Mouse (Mus musculus) forebrain, embryonic 14.5 days (tissue): ENCODE data around the gene Pde6g. TPM values are rescaled to one million over a fixed set of nuclear protein-coding genes. Genes with fewer than 3 reads are reported as not detected.
A peak's percentile ranks its signal among the peaks of the same experiment; 100 is the strongest.

Source experiments
- ATAC-seq: fragments of 200-750 bp; cut with Nextera tagmentation; 2 replicates; pipeline ENCODE4 v1.8.0; 2017; ENCODE audit warnings: mild to moderate bottlenecking, moderate library complexity
- DNase-seq: peaks from one replicate; pipeline ENCODE4 v3.0.0-alpha.2; 2015; ENCODE audit warnings: low spot score
- H3K27ac ChIP-seq: fragments of 300-500 bp; sonication (generic); 2 replicates; pipeline ENCODE4 v1.5.1; 2014; ENCODE audit warnings: low read depth, mild to moderate bottlenecking, control low read depth, low read length, moderate library complexity
- H3K27me3 ChIP-seq: fragments of 300-500 bp; sonication (generic); replicated peaks from 2 replicates; pipeline ENCODE4 v1.6.1; 2014; ENCODE audit warnings: low read length, control low read depth, mixed read lengths; ENCODE audit not compliant: control insufficient read depth, insufficient read depth
- H3K36me3 ChIP-seq: fragments of 300-500 bp; sonication (generic); 2 replicates; pipeline ENCODE4 v1.6.1; 2014; ENCODE audit warnings: low read length, control low read depth; ENCODE audit not compliant: control insufficient read depth, insufficient read depth
- H3K4me1 ChIP-seq: fragments of 300-500 bp; sonication (generic); 2 replicates; pipeline ENCODE4 v1.6.1; 2014; ENCODE audit warnings: antibody characterized with exemption, low read length, control low read depth; ENCODE audit not compliant: control insufficient read depth, insufficient read depth
- H3K4me2 ChIP-seq: fragments of 300-500 bp; sonication (generic); 2 replicates; pipeline ENCODE4 v1.6.1; 2014; ENCODE audit warnings: mild to moderate bottlenecking, control low read depth, low read length
- H3K4me3 ChIP-seq: fragments of 300-500 bp; sonication (generic); 2 replicates; pipeline ENCODE4 v1.5.1; 2014; ENCODE audit warnings: low read depth, low read length, control low read depth
- H3K9ac ChIP-seq: fragments of 300-500 bp; sonication (generic); 2 replicates; pipeline ENCODE4 v1.6.1; 2014; ENCODE audit warnings: mild to moderate bottlenecking, low read length, control low read depth, moderate library complexity
- H3K9me3 ChIP-seq: fragments of 300-500 bp; sonication (generic); replicated peaks from 2 replicates; pipeline ENCODE4 v1.6.1; 2016; ENCODE audit warnings: low read length, control low read depth, mixed read lengths; ENCODE audit not compliant: control insufficient read depth
- WGBS: fragments of 180-500 bp; shearing (Covaris S2); extraction: QIAGEN DNeasy Blood & Tissue Kit; methylation state at CpG from one replicate; pipeline ENCODE4 v1.1.7; 2014; 5-methylcytosine and 5-hydroxymethylcytosine counted together
- polyA plus RNA-seq: library from polyadenylated mRNA; unstranded; fragments of >200 nt; fragmentation: Nextera tagmentation; extraction: Ambion mirVana; gene quantifications from 2 replicates; pipeline ENCODE4 v1.2.1, GENCODE M21; 2014

The Pde6g gene
- polyA plus RNA-seq, 1 experiment from 2014 or later = not detected

DNA sequence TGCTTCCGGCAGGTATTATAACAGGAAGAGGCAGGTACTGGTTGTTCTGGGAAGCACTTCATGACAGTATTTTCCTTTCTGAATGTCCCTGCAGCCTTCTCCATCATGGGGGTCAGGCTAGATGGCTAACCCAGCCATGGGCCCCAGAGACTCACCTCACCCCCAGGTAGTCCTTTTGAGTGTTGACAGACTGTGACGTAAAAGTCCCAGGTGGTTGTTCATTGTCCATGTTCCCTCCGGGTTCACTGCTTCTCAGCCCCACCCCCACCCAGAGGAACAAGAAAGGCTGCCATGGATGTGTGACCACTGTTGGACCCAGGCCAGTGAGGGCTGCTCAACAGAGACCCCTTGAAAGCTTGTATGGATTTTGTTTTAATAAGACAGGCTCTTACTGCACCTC lies 40.1 kb upstream of the Pde6g start:
- Histone ChIP-seq H3K4me3 (peak overlapping the region; percentile 95), H3K9ac (peak overlapping the region; percentile 80), H3K4me1 (peaks cover 18% of the 10 kb centered on the region), H3K27ac (no peak overlapping the region), H3K9me3 (no peaks in the 10 kb centered on the region), H3K36me3 (peaks cover 59% of the 10 kb centered on the region), H3K27me3 (no peaks in the 10 kb centered on the region), H3K4me2 (peak overlapping the region; percentile 98)
- whole genome bisulfite sequencing = 51% methylated on average over 3 of the region's 3 CpGs
- ATAC-seq (no peak), DNase-seq (no peak)

DNA sequence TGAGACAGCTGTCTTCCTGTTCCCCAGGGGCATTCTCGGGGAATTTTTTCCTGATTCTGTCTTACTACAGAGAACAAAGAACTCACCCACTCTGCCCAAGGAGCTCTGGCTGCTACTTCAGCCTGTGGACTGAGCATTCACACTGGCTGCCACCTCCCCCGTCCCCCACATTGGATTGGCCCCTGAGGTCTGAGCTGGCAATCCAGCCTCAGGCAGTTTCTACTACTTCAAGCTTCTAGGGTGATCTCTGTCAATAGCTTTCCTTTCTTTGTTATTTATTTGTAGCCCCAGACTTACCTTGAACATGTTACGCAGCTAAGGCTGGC lies 39.5 kb upstream of the Pde6g start:
- Histone ChIP-seq H3K4me1 (peaks cover 18% of the 10 kb centered on the region), H3K36me3 (peaks cover 60% of the 10 kb centered on the region), H3K9me3 (no peaks in the 10 kb centered on the region), H3K27ac (no peak overlapping the region; the same call in 1 of the 2 replicates), H3K4me3 (peak overlapping the region; percentile 95), H3K27me3 (no peaks in the 10 kb centered on the region), H3K9ac (peak overlapping the region; percentile 80), H3K4me2 (peak overlapping the region; percentile 98)
- ATAC-seq (no peak), DNase-seq (no peak)
- WGBS = 23% methylated on average over 3 of the region's 3 CpGs

DNA sequence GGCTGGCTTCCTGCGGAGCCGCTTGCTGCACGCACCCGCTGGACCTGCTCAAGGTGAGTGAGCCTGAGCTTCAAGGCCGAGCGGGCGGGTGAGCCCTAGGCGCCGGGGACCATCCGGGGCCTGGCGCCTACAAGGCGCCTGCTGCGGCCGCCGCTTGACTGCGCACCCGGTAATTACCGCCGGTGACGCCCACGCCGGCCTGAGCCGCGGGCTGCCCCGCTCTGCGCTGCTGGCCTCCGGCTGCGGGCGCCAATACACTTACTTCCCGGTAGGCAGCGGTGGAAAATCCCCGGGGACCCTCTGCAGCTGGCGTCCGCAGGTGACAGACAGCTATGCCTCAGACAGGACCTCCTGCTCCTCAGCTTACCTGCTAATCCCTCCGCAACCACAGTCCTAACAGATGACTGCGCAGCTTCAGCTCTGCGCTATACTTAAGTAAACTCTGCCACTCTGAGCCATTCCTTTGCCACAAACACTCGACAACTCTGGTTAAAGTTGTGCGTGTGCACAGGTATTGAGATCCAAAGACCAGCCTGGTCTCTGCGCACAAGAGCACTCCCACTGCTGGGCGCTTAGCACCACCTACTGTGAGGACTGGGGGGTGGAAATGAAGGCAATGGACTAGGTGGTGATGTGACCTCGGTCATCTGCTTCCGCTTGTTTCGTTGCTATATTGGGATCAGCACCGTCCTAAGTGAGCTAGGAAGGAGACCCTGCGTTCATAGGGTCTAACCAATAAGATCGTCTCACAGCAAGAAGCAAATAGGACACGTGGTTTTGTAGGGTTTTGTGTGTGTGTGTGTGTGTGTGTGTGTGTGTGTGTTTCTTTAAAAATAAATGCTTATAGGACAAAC lies 39.0 kb upstream of the Pde6g start:
- peaks cover 60% of the 10 kb centered on the region for H3K36me3 ChIP-seq
- no peaks in the 10 kb centered on the region for H3K9me3 ChIP-seq
- H3K4me1 ChIP-seq = peaks cover 18% of the 10 kb centered on the region
- no peaks in the 10 kb centered on the region for H3K27me3 ChIP-seq
- WGBS = under 1% methylated on average over 48 of the region's 48 CpGs
- DNase-seq (peak; percentile 49), ATAC-seq (peak; percentile 32)
- H3K9ac ChIP-seq = peak overlapping the region; percentile 80
- peak overlapping the region; percentile 95 for H3K4me3 ChIP-seq
- H3K4me2 ChIP-seq = peak overlapping the region; percentile 98
- peak overlapping the region; percentile 76 for H3K27ac ChIP-seq

DNA sequence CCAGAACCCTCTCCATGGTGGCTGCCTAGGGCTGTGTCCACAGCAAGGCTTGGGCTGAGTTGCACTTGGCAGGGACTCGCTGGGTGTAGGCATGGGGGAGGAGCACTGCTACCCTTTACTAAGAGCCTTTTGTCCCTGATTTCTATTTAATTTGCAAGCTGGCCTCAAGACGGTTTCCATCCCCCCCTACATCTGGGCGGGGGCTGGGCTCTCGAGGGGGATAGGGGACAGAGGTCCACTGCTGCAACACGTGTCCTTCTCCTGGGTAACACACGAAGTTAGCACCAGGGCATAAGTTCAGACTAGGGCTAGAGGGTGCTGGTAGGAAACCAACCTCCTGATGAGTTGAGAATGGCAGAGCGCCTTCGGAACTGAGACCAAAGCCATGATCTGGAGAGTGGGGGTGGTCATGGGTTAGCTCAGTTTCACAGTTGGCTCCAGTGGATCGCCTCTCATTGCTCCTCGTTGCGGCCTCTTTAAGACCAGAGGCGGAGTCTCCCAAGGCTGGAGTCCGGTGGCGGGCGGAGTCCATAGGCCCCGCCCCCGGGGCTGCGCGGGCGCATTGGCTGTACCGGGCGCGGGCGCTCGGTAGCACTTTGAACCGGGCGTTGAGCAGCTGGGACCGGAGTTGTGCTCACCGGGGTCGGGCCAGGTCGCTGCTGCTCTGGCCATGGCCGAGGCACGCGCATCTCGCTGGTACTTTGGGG lies 38.2 kb upstream of the Pde6g start, which contains the start of gene Slc25a10:
Gene Slc25a10 (plus strand): TSS at position 524 of the 707 bp plus-strand sequence.
- Histone ChIP-seq H3K4me3 (peak within 1 kb of the TSS; percentile 95), H3K9me3 (no peaks in the 10 kb centered on the region), H3K27me3 (no peaks in the 10 kb centered on the region), H3K4me2 (peak within 1 kb of the TSS; percentile 98), H3K36me3 (peaks cover 60% of the 10 kb centered on the region), H3K4me1 (peaks cover 18% of the 10 kb centered on the region), H3K27ac (peak within 1 kb of the TSS; percentile 76), H3K9ac (peak within 1 kb of the TSS; percentile 80)
- ATAC-seq (peak; percentile 85), DNase-seq (peak; percentile 93)
- WGBS = 0% methylated on average over 35 of the region's 35 CpGs

DNA sequence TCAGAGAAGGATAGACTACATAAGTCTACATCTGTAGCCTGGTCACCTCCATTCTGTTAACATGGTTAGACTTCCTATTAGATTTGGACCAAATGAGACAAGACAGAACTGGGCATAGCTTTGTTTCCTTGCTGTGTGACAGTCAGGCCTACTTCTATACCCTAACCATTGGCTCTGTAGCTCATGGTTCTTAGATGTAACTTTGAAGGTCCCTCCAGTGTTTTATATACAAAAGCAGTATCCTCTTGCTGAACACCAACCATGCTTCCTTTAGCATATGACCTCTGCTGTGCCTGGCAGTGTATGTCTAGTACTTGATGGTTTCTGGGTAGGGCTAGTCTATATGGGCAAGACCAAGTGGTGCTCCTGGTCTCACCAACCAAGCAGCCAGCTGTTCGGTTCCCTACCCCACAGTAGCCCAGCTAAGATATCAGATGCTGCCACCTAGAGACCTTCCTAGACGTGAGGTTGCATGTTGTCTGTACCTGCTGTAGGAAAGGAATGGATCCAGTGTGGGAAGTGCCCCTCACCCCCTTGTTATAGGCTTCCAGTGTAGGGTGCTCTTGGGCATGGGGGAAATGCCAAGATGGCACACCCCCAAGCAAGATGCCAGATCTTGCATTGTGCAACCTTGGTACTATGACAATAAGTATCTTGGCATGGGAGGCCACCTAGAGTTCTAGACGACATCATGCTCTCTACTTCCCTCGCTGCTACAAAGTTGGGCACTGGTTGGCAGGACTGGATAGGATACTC lies 37.2 kb upstream of the Pde6g start:
- peak overlapping the region; percentile 95; the same call in 1 of the 2 replicates for H3K4me3 ChIP-seq

DNA sequence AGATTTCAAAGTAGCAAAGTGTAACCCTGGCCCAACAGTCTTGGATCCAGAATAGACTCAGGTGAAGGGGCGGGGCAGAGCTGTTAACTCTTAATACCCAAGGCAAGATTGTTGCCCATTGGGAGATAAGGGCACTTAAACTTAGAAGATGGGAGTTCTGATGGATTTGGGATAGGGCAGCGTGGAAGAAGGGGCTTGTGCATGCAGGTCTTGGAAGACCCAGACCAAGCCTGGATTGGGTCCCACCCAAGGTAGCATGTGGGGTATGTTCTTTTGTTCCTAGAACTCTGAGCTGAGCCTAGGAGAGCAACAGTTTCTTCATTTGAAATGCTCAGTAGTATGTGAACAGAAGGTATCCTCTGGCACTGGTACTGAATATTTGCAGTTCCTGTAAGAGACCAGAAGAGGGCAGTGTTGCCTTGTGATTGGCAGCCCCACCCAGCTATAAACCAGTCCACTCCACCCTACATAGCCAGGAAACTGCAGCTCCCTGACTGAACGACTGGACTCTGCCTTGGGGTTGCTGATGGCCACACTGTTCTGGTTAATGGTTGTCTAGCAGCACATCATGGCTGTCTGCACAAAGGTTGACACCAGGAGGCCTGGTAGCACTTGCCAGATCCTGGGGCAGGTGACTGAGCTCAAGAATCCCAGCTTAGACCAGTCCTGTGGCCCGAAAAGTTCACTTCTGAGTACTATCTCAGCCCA lies 35.9 kb upstream of the Pde6g start:
- Histone ChIP-seq H3K9me3 (no peaks in the 10 kb centered on the region), H3K36me3 (peaks cover 39% of the 10 kb centered on the region), H3K4me1 (peaks cover 23% of the 10 kb centered on the region), H3K4me3 (no peak overlapping the region), H3K27ac (no peak overlapping the region), H3K27me3 (no peaks in the 10 kb centered on the region), H3K9ac (no peak overlapping the region), H3K4me2 (no peak overlapping the region)
- 58% methylated on average over 4 of the region's 4 CpGs for WGBS
- ATAC-seq (peak; percentile 21), DNase-seq (peak; percentile 89)

More for the DNA sequence above, 37.2 kb upstream of the Pde6g start:
- Histone ChIP-seq H3K27ac (peak overlapping the region; percentile 76), H3K9me3 (no peaks in the 10 kb centered on the region), H3K27me3 (no peaks in the 10 kb centered on the region), H3K9ac (peak overlapping the region; percentile 80), H3K4me1 (peaks cover 20% of the 10 kb centered on the region), H3K4me2 (peak overlapping the region; percentile 98; the same call in 1 of the 2 replicates), H3K36me3 (peaks cover 51% of the 10 kb centered on the region)
- 36% methylated on average over 4 of the region's 4 CpGs for WGBS
- DNase-seq = peak; percentile 11
- no peak for ATAC-seq

DNA sequence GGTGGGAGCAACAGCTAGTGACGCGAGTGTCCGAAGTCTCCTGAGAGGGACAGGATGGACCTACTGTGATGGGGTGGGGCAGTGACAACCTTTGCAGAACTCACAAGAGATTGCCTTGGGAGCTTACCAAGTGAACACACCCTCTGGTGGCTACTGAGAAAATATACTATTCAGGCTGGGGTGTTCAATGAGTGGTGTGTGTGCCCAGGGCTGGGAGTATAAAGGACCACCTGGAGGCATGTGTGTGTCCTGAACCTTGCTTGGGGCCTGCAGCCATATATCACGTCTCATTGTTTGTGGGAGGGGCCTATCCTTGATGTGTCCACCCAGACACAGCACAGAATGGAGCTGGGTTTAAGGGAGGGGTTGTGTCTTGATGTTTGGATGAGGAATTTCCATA lies 35.2 kb upstream of the Pde6g start:
- H3K27ac ChIP-seq = no peak overlapping the region
- no peaks in the 10 kb centered on the region for H3K9me3 ChIP-seq
- 79% methylated on average over 4 of the region's 4 CpGs for WGBS
- H3K27me3 ChIP-seq = no peaks in the 10 kb centered on the region
- H3K36me3 ChIP-seq = peaks cover 42% of the 10 kb centered on the region
- no peak overlapping the region for H3K4me2 ChIP-seq
- no peak overlapping the region for H3K9ac ChIP-seq
- H3K4me1 ChIP-seq = peaks cover 24% of the 10 kb centered on the region
- H3K4me3 ChIP-seq = no peak overlapping the region
- DNase-seq (no peak), ATAC-seq (no peak)

DNA sequence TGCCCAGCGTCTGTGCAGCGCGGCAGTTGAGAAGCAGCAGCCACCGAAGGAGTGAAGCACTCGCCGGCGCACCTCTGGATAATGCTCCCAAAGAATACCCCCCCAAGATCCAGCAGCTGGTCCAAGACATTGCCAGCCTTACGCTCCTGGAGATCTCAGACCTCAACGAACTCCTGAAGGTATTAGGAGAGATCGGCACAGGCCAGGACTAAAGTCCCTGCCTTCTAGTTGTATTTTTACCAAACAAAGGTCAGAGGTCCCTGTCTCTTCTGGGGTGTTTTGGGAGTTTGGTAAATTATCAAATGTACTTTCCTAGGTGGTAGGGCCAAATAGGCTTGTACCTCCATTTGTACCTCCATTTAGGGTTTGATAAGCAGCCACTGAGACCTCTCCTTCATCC lies 32.0 kb upstream of the Pde6g start:
- 9% methylated on average over 10 of the region's 10 CpGs for WGBS
- Histone ChIP-seq H3K36me3 (peaks cover 74% of the 10 kb centered on the region), H3K27ac (peak overlapping the region; percentile 91; the same call in 1 of the 2 replicates)

More for the DNA sequence above, 32.0 kb upstream of the Pde6g start:
- no peaks in the 10 kb centered on the region for H3K9me3 ChIP-seq
- peaks cover 7% of the 10 kb centered on the region for H3K4me1 ChIP-seq
- H3K9ac ChIP-seq = peak overlapping the region; percentile 86
- no peak for ATAC-seq
- H3K27me3 ChIP-seq = no peaks in the 10 kb centered on the region
- no peak for DNase-seq
- H3K4me3 ChIP-seq = peak overlapping the region; percentile 97
- peak overlapping the region; percentile 90 for H3K4me2 ChIP-seq
